Mouse (Mus musculus) natural killer cell, adult 2 months (primary cell): ENCODE results near the gene Atg2a.

Experiments
- DNase-seq, 2 experiments: peaks; one replicate each; pipeline ENCODE4 v3.0.0; 2022; ENCODE audit warnings: low spot score in 2 of 2

Gene Atg2a

DNA sequence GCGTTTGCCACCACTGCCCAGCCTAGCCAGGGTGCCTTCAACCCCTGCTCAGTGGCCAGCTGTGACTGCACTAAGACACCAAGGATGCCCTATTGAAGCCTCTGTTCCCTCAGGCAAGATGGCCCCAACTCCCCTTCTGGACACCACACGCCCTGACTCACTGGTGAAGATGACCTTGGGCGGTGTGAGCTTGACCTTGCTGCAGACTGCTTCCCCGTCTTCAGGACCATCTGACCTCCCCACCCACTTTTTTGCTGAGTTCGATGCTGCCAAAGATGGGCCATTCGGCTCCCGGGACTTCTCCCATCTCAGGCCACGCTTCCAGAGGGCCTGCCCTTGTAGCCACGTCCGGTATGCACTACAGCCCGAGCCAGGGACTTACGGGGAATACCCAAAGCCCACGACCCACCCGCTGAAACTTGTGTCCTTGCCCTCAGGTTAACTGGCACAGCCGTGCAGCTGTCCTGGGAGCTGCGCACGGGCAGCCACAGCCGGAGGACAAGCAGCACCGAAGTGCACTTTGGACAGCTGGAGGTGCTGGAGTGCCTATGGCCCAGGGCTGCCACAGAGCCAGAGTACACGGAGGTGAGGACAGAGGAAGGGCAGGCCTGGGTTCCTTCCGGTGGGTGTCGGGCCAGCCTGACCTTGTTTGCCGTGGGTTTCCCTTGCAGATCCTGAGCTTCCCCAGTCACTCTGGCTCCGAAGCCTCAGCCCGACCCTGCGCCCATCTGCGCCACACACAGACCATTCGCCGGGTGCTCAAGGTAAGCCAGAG lies 6.2 kb downstream of the Atg2a start:
- no peak for DNase-seq

DNA sequence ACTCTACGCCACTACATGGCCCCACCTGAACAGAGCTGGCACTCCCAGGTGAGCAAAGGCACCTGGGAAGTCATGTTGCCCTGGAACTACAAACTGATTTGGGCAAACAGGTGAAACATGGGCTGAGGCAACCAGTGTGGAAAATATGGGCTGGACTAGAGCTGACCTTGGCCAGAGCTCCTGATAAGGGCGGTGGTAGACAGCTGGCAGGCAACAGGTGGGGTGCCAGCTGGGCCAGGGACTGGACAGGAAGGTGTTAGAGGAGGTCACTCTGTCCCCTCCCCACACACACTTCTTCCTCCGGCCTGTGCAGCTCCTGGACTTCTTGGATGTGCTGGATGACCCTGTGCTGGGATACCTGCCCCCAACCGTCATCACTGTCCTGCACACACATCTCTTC lies 11.6 kb downstream of the Atg2a start:
- no peak for DNase-seq

DNA sequence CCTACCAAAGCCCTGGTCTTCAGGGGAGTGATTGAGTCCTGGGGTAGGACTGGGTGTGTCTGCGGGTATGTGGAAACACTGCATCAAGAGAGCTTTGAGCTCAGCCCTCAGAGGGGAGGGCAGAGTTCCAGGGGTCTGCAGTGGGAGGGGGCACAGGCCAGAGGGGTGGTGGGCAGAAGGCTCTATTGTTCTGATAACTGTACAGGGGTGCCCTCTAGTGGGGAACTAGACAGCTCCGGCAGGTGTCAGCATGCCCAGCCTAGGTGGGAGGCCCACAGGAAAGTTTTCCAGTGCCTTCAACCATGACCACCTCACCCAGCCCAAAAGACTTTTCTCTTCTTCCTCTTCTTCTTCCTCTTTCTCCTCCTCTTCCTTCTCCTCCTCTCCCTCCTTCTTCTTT lies 19.0 kb downstream of the Atg2a start:
- peak in 1 of 2 experiments; percentile 41 for DNase-seq

DNA sequence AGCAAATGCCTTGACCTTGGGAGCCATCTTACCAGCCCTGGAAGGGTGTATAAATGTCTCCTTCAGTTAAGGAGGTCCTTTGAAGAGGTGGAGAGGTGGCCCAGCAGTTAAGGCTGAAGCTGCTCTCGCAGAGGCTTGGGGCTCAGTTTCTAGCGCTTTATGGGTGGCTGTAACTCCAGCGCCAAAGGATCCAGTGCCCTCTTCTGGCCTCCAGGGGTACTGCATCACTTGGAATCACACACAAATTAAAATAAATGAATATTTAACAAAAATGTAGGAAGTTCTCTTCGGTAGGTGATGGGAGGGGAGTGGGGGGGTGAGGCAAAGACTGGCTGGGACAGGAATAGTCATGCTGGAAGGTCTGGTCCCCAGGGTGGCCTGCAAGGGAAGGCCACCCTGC lies 19.5 kb downstream of the Atg2a start:
- no peak for DNase-seq

DNA sequence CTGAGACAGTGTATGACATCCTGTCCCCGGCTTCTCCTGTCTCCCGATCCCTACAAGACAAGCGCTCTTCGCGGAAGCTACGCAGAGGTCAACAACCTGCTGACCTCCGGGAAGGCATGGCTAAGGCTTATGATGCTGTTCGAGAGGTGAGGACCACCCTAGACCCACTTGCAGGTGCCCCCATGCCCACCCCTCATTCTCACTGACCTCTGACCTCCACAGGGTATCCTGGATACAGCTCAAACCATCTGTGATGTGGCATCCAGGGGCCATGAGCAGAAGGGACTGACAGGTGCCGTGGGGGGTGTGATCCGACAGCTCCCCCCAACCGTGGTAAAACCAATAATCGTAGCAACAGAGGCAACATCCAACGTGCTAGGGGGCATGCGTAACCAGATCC lies 19.9 kb downstream of the Atg2a start:
- no peak for DNase-seq

DNA sequence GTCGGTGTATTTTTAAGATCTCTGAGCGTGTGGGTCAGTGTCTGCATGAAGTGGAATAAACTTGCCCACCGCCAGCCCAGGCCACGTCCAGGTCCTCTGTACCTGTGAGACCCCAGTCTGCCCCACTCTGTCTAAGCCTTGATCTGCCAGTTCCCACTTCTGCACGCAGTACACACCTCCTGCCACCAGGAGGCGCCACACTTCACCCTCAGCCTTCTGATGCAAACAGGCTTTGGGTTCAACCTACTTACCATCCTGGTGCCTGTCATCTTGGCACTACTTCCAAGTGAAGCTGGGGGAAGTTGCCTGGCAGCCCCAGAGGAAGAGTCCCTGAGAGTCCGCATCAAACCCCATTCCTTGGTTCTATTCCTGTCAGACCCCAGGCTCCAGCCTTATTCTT lies 20.8 kb downstream of the Atg2a start:
- DNase-seq: peak; percentile 69 to 79

DNA sequence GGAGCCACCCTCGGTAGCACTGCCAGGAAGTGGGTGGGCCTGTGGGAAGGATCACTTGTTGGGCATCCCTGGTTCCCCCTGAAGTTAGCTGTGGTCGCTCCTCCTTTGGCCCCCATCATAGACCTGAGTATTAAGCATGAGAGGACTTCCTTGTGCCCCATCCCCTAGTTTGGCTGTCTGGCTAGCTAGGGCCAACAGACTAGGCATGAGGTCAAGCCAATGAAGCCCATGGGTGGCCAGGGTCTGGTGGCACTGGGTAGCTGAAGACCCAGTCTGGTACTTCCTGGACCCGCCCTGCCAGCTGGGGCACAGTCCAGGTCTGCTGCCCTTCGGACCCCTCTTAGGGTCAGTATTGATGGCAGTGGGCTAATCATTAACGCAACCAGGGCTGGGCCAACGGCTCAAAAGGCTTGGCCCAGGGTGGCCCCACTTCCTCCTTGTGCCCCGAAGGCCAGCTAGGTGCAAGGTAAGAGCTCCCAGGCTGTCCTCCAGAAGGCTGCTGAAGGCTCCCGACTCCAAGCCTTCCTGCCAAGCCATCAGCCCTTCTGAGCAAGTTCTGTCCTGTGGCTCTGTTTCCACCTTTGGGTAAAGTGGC lies 21.5 kb downstream of the Atg2a start:
- no peak for DNase-seq

DNA sequence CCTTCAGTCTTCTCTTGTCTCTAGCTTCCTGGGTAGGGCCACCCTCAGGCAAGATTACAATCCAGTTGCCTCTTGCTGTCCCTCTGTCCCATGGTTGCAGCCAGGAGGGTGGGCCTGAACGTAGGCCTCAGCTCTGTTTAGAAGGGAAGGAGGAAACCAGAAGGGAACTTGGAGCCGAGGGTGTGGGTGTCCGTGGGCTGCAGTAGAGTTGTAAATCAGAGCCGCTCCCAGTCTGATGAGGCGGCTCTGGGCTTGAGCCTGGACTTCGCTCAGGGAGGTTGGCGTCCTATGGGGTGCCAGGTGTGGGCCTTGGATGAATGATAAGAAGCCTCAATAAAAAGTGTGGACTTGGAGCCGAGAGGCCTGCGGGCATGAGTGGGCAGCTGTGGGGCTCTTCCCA lies 22.7 kb downstream of the Atg2a start:
- no peak for DNase-seq

DNA sequence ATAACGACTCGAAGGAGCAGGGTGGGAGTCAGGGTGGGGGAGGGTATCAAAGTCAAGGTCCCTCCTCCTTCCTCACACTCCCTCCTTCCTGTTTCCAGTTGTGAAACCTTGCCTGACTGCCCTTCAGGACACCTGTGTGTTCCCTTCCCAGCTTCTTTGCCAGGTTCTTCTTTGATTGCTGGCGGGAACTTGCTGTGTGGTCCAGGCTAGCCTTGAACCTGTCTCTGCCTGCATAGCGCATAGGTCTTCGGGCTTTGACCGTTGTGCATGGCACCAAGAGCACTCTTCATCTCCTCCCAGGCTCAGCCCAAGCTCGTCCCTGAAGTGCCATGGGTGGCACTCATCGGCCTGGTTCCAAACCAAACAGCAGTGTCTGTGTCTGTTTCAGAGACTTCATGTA lies 23.5 kb downstream of the Atg2a start:
- DNase-seq: no peak

DNA sequence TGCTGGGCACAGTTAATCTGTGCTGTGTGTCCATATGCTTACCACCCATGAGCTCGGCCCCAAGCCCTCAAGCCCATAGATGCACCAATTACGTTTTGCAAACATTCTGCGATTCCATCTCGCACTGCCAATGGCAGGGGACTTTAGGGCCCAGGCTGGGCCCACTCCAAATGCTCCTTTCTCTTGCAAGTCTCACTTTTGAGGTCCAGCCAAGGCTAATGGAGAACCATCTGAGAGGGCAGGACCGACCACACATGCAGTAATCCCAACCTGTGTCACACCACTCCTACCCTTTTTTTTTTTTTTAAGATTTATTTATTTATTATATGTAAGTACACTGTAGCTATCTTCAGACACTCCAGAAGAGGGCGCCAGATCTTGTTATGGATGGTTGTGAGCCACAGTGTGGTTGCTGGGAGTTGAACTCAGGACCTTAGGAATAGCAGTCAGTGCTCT lies 24.3 kb downstream of the Atg2a start:
- DNase-seq: no peak

DNA sequence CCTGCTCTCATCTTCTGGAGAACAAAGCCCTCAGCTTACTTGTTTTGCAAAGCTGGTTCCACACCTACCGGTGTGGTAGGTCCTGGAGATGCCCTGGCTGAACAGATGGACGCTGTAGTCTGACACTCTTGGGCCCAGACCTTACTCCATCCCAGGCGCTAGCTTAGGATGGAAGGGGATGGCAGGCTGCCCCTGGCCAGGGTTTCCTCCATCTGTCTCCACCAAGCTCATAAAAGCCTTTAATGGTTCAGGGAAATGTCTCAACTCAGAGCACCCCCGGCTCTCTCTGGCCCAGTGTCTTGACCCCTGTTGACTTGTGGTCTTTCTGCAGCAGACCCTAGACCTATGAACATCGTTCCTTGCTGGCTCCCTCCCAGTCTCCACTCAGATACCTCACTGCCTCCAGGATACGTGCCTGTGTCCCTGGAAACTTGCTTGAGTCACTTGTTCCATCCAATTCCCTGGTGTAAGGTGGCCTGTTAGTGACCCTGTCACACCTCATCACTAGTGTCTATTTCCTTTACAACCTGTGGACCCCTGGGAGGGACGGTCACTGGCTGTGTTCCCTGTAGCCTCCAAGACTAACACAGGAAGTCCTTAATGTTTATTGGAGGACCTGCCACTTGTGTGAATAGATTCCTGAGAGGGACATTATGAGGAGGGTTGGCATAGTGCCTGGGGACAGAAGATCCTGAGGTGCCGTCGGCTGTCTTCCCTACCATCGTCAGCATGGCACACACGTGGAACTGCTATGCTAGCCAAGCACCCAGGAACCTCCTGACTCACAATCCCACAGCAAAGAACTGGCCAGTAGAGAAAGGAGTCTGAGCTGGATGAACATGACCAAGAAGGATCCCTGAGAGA lies 26.1 kb downstream of the Atg2a start:
- no peak for DNase-seq

DNA sequence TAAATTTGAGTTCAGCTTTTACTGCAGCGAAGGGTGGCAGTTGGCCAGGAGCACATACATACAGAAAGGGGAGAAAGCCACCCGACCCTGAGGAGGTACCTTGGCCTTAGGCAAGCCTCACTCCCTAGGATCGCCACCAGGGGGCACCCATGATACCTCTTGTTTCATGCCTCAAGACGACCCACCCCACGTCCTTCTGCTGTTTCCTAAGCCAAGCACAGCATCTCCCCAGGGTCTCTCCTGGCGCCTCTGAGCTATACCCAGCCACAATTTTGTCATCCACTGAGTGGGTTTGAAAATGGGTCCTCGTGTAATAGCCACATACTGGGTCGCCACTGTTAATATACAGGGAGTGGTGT lies 26.7 kb downstream of the Atg2a start:
- peak; percentile 80 to 89 for DNase-seq

DNA sequence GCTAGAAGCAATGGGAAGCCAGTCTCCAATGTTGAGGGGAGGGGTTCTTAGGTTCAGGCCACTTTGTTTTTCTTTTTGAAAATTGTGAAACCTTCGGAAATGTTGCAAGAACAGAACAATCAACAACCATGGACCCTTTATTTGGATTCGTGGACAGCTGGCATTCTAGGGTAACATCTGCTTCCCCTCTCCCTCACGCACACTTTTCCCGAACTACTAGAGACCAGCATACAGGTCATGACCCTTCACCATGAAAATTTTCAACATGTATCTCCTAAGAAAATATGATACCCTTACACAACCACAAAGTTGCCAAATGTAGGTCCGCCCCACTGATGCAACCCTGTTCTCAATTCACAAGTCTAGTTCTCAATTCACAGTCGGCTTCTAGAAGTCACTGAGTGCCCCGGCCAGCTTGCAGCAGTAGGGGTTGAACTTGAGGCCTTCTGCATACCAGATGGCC lies 27.2 kb downstream of the Atg2a start:
- DNase-seq: no peak

DNA sequence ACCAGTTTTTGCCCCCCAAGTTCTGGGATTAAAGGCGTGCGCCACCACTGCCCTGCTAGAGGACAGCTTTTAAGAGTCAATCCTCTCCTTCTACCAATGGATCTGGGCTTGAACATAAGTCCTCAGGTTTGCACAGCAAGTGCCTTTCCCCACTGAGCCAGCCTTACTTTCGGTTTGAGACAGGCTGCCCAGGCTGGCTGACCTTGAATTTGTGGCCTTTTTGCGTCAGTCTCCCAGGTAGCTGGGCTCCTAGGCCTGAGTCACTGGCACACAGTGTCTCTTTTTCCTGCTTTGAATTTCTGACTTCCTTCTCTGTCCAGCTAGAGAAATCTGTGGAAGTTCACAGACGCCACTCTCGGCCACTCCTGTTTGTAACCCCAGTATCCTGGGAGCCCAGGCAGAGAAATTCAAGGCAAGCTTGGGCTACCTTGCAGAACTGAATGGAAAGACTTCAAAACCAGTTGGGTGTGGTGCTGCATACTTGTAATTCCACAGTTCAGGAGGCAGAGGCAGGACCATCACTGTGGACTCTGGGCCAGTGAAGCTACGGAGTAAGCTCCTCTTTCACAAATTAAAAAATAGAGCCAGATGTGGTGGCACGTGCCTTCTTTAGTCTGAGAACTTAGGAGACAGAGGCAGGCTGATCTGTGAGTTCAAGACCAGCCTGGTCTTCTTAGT lies 28.5 kb downstream of the Atg2a start:
- no peak for DNase-seq

DNA sequence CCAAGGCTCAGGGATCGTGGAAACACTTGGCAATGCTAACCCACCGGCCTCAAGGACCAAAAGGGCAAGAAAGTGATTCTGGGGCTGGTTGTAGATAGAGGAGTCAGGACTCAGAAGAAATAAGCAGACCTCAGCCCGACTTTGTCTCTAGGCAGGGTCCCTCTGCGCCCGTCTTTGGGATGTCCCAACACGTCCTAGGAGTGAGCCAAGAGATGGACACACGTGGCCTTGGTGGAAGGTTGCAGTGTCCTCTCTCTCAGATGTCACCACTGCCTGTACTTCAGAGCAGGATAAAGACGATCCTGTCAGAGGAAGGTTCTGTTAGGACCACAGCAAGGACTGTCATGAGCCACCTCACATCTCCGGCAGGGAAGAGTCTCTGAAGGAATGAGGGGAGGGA lies 29.2 kb downstream of the Atg2a start:
- DNase-seq: no peak

DNA sequence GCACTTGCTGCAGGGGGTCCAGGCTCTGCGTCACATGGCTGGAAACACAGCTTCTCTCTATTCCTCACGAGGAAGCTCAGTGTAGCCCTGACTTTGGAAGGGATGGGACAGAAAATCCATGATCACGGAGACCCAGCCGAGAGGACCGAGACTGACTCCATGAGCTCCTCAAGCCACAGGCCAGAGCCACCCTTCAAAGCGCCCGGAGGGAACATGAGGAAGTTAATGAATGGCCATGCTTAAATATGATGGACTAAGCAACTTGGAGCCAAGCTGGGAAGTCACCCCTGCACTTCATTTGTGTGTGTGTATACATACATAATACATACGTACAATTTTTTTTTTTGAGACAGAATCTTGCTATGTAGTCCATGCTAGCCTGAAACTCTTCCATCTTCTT lies 29.7 kb downstream of the Atg2a start:
- DNase-seq: no peak

DNA sequence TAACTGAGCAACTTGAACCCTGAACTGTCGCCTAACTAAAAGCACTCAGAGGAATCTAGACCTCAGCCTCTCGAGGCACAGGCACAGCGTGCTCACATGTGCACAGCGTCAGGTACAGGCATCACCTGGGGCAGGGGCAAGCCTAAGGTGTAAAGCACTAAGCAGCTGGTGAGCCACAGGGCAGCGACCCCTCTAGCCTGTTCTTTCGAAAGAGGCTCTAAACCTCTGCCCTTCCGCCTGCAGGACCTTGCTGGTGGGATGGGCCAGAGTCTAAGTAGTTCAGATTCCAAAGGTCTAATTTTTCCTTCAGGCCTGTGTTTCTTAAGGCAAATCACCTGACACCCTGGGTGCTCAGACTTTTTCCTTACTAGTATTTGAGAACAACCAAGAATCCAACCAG lies 30.6 kb downstream of the Atg2a start:
- no peak for DNase-seq

DNA sequence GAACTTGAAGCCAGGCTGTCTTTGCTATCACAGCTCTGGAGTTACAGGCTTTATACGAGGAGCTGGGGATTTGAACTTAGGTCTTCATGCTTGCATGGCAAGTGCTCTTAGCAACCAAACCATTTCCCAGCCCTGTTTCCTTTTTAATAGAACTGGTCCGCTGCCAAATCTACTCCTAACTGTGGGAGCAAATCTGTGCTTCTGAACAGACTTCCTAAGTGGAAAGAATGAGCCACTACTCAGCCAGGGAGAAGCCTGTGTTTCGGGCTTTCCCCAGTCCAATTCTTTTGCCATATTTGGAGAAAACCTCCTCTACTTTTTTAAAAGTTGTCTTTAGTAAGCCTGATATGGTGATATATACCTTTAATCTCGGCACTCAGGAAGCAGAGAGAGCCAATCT lies 31.3 kb downstream of the Atg2a start:
- DNase-seq: no peak

DNA sequence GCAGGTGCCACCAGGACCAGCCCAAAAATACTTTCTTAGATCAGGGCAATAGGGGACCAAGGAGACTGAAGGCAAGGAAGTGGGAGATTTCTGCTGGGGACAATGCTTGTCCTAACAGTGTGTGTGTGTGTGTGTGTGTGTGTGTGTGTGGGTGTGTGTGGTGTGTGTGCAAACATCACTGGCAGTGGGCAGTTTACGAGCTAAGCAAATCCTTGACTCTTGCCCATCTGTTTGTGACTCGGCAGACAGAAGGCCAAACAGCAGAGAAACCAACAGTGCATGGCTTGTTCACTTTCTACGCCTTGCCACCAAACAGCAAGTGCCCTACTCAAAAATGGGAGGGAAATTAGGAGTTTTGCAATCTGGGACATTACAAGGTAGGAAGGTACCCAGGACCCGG lies 32.1 kb downstream of the Atg2a start:
- no peak for DNase-seq

DNA sequence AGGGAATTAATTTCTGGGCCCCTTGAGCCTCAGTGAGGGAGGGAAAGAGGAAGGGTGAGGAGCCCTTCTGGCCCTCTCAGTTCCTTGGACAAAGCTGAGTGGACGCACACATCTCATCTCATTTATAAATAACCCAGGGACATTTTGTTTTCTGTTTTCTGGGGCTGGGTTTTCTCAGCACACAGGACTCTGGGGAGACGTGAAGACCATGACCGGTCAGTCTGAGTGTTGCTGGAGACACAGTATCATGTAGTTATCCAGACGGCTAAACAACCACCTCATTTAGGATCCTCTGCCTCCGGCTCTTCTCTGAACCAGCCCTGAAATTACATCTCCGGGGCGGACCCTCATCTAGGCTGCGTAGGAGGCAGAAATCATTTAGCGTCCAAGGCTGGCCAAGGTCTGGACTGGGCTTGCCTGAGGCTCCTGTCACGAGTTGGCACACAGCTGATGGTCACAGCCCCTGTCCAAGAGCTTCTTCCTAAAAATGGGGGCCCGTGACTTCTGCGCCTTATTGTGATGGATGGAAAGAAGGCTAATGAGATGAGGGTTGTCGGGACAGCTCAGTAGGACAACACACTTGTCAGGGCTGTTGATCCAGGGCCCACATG lies 32.6 kb downstream of the Atg2a start:
- no peak for DNase-seq

DNA sequence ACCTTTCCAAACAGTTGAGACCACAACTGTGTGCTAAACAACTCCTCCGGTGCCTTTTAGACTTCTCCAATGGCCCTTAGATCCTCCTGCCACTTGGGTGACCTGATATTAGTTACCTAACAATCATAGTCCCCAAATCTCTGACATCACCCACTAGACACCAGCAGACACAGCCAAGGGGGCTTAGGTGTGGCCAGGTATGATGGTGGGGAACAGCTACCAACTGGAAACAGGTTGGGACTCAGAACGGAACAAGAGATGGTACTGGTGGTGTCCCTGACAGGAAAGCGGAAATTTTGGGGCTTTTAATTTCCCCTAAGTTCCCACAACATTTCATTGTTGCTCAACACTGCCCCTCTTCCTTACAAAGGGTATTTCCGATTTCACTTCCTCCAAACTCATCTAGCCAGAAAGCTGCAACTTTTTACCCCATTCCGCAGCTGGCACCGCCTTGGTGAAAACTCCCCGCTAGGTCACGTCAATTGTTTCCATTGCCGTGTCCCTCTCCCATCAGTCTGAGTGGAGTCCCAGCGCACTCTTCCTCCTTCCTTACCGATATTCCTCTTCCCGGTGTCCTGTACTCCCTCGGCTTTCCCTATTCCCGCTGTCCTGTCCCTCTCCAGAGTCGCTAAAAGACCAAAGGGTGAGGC lies 34.4 kb downstream of the Atg2a start:
- DNase-seq: peak; percentile 65 to 77
